Mouse (Mus musculus): Measurements from ENCODE around the gene Pde8b. TPM values are rescaled to one million over a fixed set of nuclear protein-coding genes. Genes with fewer than 3 reads are reported as not detected.

The Pde8b gene
- polyA plus RNA-seq, 1 experiment from 2014 or later = 12.1 TPM

DNA sequence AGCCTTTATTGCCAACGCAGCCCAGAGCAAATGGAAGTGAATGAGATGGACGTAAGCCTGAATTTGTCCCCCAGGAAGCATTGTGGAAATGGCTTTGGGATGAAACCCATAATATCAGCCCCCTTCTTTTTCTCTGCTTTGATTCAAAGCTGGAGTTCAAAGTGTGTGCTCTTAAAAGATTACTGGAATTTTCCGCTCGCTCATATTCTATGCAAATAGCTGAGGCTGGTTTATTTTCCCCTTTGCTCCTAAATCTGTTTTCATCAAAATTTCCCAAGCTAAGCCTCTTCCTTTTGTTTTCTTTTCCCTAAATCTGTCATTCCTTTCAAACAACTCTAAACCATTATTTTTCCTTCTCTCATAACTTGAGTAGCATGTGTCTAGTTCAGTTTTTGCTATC is 129.6 kb downstream of the Pde8b start:
- Histone ChIP-seq H3K4me3 (replicated peaks; ENCODE audit: low read depth, low read length) (no peak overlapping the region), H3K27ac (no peak overlapping the region), H3K27me3 (ENCODE audit: insufficient read depth, low read length) (no peaks in the 10 kb centered on the region), H3K4me2 (ENCODE audit: low read length) (no peak overlapping the region), H3K9me3 (replicated peaks; ENCODE audit: low read length) (no peaks in the 10 kb centered on the region), H3K36me3 (ENCODE audit: insufficient read depth, low read length) (no peaks in the 10 kb centered on the region), H3K4me1 (replicated peaks; ENCODE audit: insufficient read depth, low read length) (no peaks in the 10 kb centered on the region), H3K9ac (ENCODE audit: low read depth, low read length) (no peak overlapping the region)
- WGBS = 67% methylated on average over 4 of the region's 4 CpGs
- DNase-seq (ENCODE audit: low spot score) = peak; percentile 48
- TF ChIP-seq CTCF (IDR thresholded peaks at IDR 0.05; ENCODE audit: low read depth) = no peak
- ATAC-seq (replicated peaks; ENCODE audit: low FRiP score, low read depth) = no peak

- no peaks in the 10 kb centered on the region for H3K36me3 ChIP-seq (ENCODE audit: insufficient read depth, low read length)
- H3K9me3 ChIP-seq (replicated peaks; ENCODE audit: low read length) = no peaks in the 10 kb centered on the region
- no peak for ATAC-seq (replicated peaks; ENCODE audit: low FRiP score, low read depth)
- no peak overlapping the region for H3K4me2 ChIP-seq (ENCODE audit: low read length)
- no peak for TF ChIP-seq CTCF (IDR thresholded peaks at IDR 0.05; ENCODE audit: low read depth)
- no peaks in the 10 kb centered on the region for H3K27me3 ChIP-seq (ENCODE audit: insufficient read depth, low read length)
- WGBS = 43% methylated on average over 5 of the region's 5 CpGs
- DNase-seq (ENCODE audit: low spot score) = peak; percentile 40
- H3K9ac ChIP-seq (ENCODE audit: low read depth, low read length) = no peak overlapping the region
- H3K27ac ChIP-seq = 0 out of 2 replicates have a peak overlapping the region, but pooled peaks have one; percentile 25
- no peaks in the 10 kb centered on the region for H3K4me1 ChIP-seq (replicated peaks; ENCODE audit: insufficient read depth, low read length)
- H3K4me3 ChIP-seq (replicated peaks; ENCODE audit: low read depth, low read length) = no peak overlapping the region
Measured at GRCm38 (mm10) chr13:95113763-95114162, 136.4 kb downstream of the Pde8b start.

DNA sequence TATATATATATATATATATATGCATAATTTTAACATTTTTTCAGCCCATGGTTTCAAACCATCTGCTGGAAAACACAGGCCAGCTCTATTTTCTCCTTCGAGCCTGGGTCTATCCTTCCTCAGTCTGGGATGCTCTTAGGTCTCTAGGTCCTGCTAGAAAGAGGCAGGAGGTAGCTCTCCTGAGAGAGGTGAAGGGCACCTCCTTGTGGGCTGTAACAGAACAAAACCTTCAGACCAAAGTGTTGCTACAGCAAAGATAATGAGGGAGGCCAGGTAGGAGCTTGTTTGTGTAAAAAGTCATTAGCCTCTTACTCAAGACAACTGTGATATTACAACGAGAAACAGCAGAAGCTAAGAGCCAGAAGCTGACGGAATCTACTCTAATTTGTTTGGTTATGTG is 140.6 kb downstream of the Pde8b start:
- Histone ChIP-seq H3K36me3 (ENCODE audit: insufficient read depth, low read length) (no peaks in the 10 kb centered on the region), H3K27me3 (ENCODE audit: insufficient read depth, low read length) (no peaks in the 10 kb centered on the region), H3K4me3 (replicated peaks; ENCODE audit: low read depth, low read length) (no peak overlapping the region), H3K9ac (ENCODE audit: low read depth, low read length) (no peak overlapping the region), H3K4me1 (replicated peaks; ENCODE audit: insufficient read depth, low read length) (no peaks in the 10 kb centered on the region), H3K4me2 (ENCODE audit: low read length) (no peak overlapping the region), H3K27ac (no peak overlapping the region), H3K9me3 (replicated peaks; ENCODE audit: low read length) (no peaks in the 10 kb centered on the region)
- TF ChIP-seq CTCF (IDR thresholded peaks at IDR 0.05; ENCODE audit: low read depth) = peak; percentile 44; the same call in 1 of the 2 replicates
- ATAC-seq (replicated peaks; ENCODE audit: low FRiP score, low read depth) (no peak), DNase-seq (ENCODE audit: low spot score) (no peak)
- WGBS = 71% methylated on average over 3 of the region's 3 CpGs

DNA sequence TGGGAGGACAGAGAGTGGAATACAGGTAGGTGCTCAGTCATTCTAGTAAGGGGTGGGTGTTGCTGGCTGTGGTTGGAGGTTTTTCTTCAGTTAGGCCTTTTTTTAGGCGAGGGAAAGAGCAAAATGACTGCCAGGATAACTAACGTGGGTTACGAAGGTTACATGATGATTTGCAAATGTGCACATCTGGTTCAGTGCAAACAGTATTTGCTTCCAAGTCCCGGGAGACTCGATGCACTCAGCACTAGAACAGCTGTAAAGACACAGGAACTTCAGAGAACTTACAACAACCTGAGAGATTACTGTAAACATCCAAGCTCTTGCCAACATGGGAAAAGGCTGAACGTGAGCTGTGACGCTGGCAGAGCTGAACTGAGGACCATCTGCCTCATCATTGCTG is 142.1 kb downstream of the Pde8b start:
- Histone ChIP-seq H3K36me3 (ENCODE audit: insufficient read depth, low read length) (no peaks in the 10 kb centered on the region), H3K27me3 (ENCODE audit: insufficient read depth, low read length) (no peaks in the 10 kb centered on the region), H3K9me3 (replicated peaks; ENCODE audit: low read length) (no peaks in the 10 kb centered on the region), H3K4me3 (replicated peaks; ENCODE audit: low read depth, low read length) (no peak overlapping the region), H3K4me2 (ENCODE audit: low read length) (no peak overlapping the region), H3K27ac (no peak overlapping the region), H3K4me1 (replicated peaks; ENCODE audit: insufficient read depth, low read length) (no peaks in the 10 kb centered on the region), H3K9ac (ENCODE audit: low read depth, low read length) (no peak overlapping the region)
- WGBS = 56% methylated on average over 7 of the region's 7 CpGs
- no peak for TF ChIP-seq CTCF (IDR thresholded peaks at IDR 0.05; ENCODE audit: low read depth)
- ATAC-seq (replicated peaks; ENCODE audit: low FRiP score, low read depth) = no peak
- no peak for DNase-seq (ENCODE audit: low spot score)

DNA sequence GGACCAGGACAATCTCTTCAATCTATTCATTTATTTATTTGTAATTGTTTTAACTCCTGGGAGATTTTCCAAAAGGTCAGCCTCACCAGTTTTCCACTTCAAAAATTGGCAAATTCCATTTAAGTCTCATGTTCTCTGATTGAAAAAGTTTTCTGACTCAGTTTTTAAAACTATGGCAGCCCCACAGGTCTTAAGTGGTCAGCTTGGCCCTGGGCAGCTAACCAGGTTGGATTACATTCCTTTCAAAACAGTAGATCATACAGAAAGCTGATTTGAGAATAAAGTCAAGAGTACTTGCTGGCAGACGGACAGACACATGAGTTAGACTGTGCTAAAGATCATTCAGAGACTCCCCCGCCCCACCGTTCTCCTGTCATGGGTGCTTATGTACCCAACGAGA is 145.3 kb downstream of the Pde8b start:
- no peaks in the 10 kb centered on the region for H3K36me3 ChIP-seq (ENCODE audit: insufficient read depth, low read length)
- 68% methylated on average over 4 of the region's 4 CpGs for WGBS
- no peak overlapping the region for H3K4me2 ChIP-seq (ENCODE audit: low read length)
- no peak overlapping the region for H3K9ac ChIP-seq (ENCODE audit: low read depth, low read length)
- H3K4me3 ChIP-seq (replicated peaks; ENCODE audit: low read depth, low read length) = no peak overlapping the region
- ATAC-seq (replicated peaks; ENCODE audit: low FRiP score, low read depth) (no peak), DNase-seq (ENCODE audit: low spot score) (no peak)
- no peaks in the 10 kb centered on the region for H3K27me3 ChIP-seq (ENCODE audit: insufficient read depth, low read length)
- no peak overlapping the region for H3K27ac ChIP-seq
- H3K4me1 ChIP-seq (replicated peaks; ENCODE audit: insufficient read depth, low read length) = no peaks in the 10 kb centered on the region
- H3K9me3 ChIP-seq (replicated peaks; ENCODE audit: low read length) = no peaks in the 10 kb centered on the region
- no peak for TF ChIP-seq CTCF (IDR thresholded peaks at IDR 0.05; ENCODE audit: low read depth)

GRCm38 (mm10) chr13:95102985-95103590 is 147.0 kb downstream of the Pde8b start:
- 63% methylated on average over 4 of the region's 4 CpGs for WGBS
- DNase-seq (ENCODE audit: low spot score) = no peak

DNA sequence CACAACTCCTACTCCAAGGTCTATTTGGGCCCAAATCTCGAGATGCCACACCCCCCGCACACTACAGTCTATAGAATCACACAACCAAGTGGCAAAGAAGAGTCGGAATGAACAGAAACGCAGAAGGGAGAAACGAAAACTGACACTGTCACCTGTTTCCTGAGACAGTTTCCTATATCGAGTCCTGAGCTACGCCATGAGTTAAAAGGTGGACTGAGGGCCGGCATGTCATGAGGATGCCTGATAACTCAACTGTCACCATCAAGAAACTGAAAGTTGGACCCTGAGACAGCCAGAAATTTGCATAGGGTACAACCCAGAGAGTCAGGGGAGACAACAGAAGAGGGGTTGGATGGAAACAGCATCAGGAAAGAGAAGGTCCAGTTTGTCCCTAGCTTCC is 148.8 kb downstream of the Pde8b start:
- H3K27me3 ChIP-seq (ENCODE audit: insufficient read depth, low read length) = no peaks in the 10 kb centered on the region
- H3K4me3 ChIP-seq (replicated peaks; ENCODE audit: low read depth, low read length) = no peak overlapping the region
- no peak for ATAC-seq (replicated peaks; ENCODE audit: low FRiP score, low read depth)
- no peaks in the 10 kb centered on the region for H3K36me3 ChIP-seq (ENCODE audit: insufficient read depth, low read length)
- H3K4me1 ChIP-seq (replicated peaks; ENCODE audit: insufficient read depth, low read length) = no peaks in the 10 kb centered on the region
- 78% methylated on average over 8 of the region's 8 CpGs for WGBS
- no peaks in the 10 kb centered on the region for H3K9me3 ChIP-seq (replicated peaks; ENCODE audit: low read length)
- no peak overlapping the region for H3K27ac ChIP-seq
- TF ChIP-seq CTCF (IDR thresholded peaks at IDR 0.05; ENCODE audit: low read depth) = no peak
- no peak overlapping the region for H3K9ac ChIP-seq (ENCODE audit: low read depth, low read length)
- no peak for DNase-seq (ENCODE audit: low spot score)
- no peak overlapping the region for H3K4me2 ChIP-seq (ENCODE audit: low read length)

More at GRCm38 (mm10) chr13:95102985-95103590, 147.0 kb downstream of the Pde8b start:
- Histone ChIP-seq H3K9ac (ENCODE audit: low read depth, low read length) (no peak overlapping the region), H3K4me2 (ENCODE audit: low read length) (no peak overlapping the region), H3K4me1 (replicated peaks; ENCODE audit: insufficient read depth, low read length) (no peaks in the 10 kb centered on the region), H3K9me3 (replicated peaks; ENCODE audit: low read length) (no peaks in the 10 kb centered on the region), H3K27me3 (ENCODE audit: insufficient read depth, low read length) (no peaks in the 10 kb centered on the region), H3K4me3 (replicated peaks; ENCODE audit: low read depth, low read length) (no peak overlapping the region), H3K27ac (no peak overlapping the region), H3K36me3 (ENCODE audit: insufficient read depth, low read length) (no peaks in the 10 kb centered on the region)
- no peak for ATAC-seq (replicated peaks; ENCODE audit: low FRiP score, low read depth)
- no peak for TF ChIP-seq CTCF (IDR thresholded peaks at IDR 0.05; ENCODE audit: low read depth)
